Mouse (Mus musculus) E14TG2a.4 (cell line): ENCODE measurements at regions not wholly inside any gene's neighbourhood (a gene's known extent, or its start where the extent isn't known, plus 50 kb on each side); places are given as distances from the start of the nearest gene placed in this dataset.

Source experiments
- CTCF ChIP-seq: conservative IDR thresholded peaks from 2 replicates; pipeline ENCODE4 v1.5.1; 2014; ENCODE audit warnings: low read length
- NANOG ChIP-seq: IDR thresholded peaks from 2 replicates; pipeline ENCODE4 v1.6.1; 2014; ENCODE audit warnings: borderline replicate concordance, low read length, mixed read lengths
- POU5F1 ChIP-seq: IDR thresholded peaks from 2 replicates; pipeline ENCODE4 v1.6.1; 2014; ENCODE audit warnings: low read length, borderline replicate concordance

- TF ChIP-seq CTCF (no peak), POU5F1 (no peak), NANOG (no peak)
Measured at GRCm38 (mm10) chr16:8938516-8938915, 108.6 kb downstream of the 1810013L24Rik start.
